Mouse (Mus musculus) olfactory bulb, adult 2 months (tissue): ENCODE measurements around the gene Lsamp.

Source experiments
- CTCF ChIP-seq: fragments of 200-500 bp; IDR thresholded peaks from 2 replicates; pipeline ENCODE4 v1.5.1; 2012; ENCODE audit warnings: low read depth, mild to moderate bottlenecking, low read length, moderate library complexity; ENCODE audit not compliant: insufficient read depth
- POLR2A ChIP-seq: fragments of 200-500 bp; IDR thresholded peaks from 2 replicates; pipeline ENCODE4 v1.6.1; 2012; ENCODE audit warnings: mild to moderate bottlenecking, low read depth, low read length, moderate library complexity; ENCODE audit not compliant: insufficient read depth

DNA sequence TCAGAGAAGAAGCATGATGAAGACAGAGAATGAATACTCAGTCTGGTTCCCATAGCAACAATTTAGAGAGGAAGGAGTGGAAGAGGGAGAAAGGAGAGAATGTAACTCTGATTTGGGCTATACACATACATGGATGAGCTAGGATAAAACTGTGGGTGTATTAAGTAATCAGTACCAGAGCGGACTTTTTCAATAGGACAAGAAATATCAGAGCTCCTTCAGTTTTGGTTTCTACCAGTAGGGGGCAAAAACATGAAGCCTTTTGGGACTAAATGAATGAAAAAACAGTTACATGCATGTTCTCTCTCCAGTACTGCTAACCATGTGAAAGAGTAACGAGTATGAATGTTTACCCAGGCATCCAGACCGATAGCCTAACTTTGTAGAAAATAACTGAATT is 96.1 kb downstream of the Lsamp start:
- TF ChIP-seq CTCF (no peak), POLR2A (no peak)
